ENCODE assay signal across 7 mouse cellular contexts in genomic region chr8:95807331-95807843, GRCm38 (mm10). TPM values are rescaled to one million over a fixed set of nuclear protein-coding genes. Genes with fewer than 3 reads are reported as not detected.
DNase-seq lines count a peak whose midpoint lies in the region; ATAC-seq and TF ChIP-seq lines count a peak whose summit lies in the region.

Cnot1 (minus strand) TSS chr8:95807464.

- no peaks in the 10 kb centered on the region for H3K9me3 ChIP-seq in embryonic facial prominence, embryonic 10.5 days
- no peaks in the 10 kb centered on the region for H3K9me3 ChIP-seq in intestine, postnatal 0 days (ENCODE audit: control insufficient read depth)
- H3K9me3 ChIP-seq in midbrain, embryonic 12.5 days: no peaks in the 10 kb centered on the region

- no peak for TF ChIP-seq CTCF in intestine, postnatal 0 days (IDR thresholded peaks at IDR 0.05; ENCODE audit: low read depth)
- TF ChIP-seq CTCF in small intestine, adult 2 months (IDR thresholded peaks at IDR 0.05; ENCODE audit: extremely low read depth, insufficient read length, insufficient replicate concordance, low read depth, low read length): no peak

- peaks cover 25% of the 10 kb centered on the region for H3K36me3 ChIP-seq in embryonic facial prominence, embryonic 10.5 days (replicated peaks)
- no peaks in the 10 kb centered on the region for H3K36me3 ChIP-seq in intestine, postnatal 0 days (ENCODE audit: control insufficient read depth, insufficient read depth)
- H3K36me3 ChIP-seq in midbrain, embryonic 12.5 days: 0 out of 2 replicates have a peak, but pooled peaks cover 4% of the 10 kb centered on the region
- H3K36me3 ChIP-seq in small intestine, adult 2 months (ENCODE audit: control insufficient read depth, insufficient read depth, low read length): no peaks in the 10 kb centered on the region

- no peaks in the 10 kb centered on the region for H3K27me3 ChIP-seq in embryonic facial prominence, embryonic 10.5 days (replicated peaks; ENCODE audit: low read depth, poor library complexity, severe bottlenecking)
- H3K27me3 ChIP-seq in intestine, postnatal 0 days (replicated peaks; ENCODE audit: control insufficient read depth, insufficient read depth, low read length): no peaks in the 10 kb centered on the region
- no peaks in the 10 kb centered on the region for H3K27me3 ChIP-seq in midbrain, embryonic 12.5 days
- no peaks in the 10 kb centered on the region for H3K27me3 ChIP-seq in small intestine, adult 2 months (ENCODE audit: control insufficient read depth, insufficient read depth, low read length)

- peak within 1 kb of the TSS; percentile 98 for H3K9ac ChIP-seq in intestine, postnatal 0 days (ENCODE audit: low read depth, low read length)
- H3K9ac ChIP-seq in midbrain, embryonic 12.5 days (replicated peaks): peak within 1 kb of the TSS; percentile 96

- peaks cover 15% of the 10 kb centered on the region for H3K4me1 ChIP-seq in embryonic facial prominence, embryonic 10.5 days
- H3K4me1 ChIP-seq in intestine, postnatal 0 days (replicated peaks; ENCODE audit: control insufficient read depth, insufficient read depth, low read length): peaks cover 7% of the 10 kb centered on the region; the same call in 1 of the 2 replicates
- peaks cover 18% of the 10 kb centered on the region for H3K4me1 ChIP-seq in midbrain, embryonic 12.5 days
- H3K4me1 ChIP-seq in small intestine, adult 2 months (ENCODE audit: control insufficient read depth, insufficient read depth, insufficient read length, low read length): peaks cover 8% of the 10 kb centered on the region

- WGBS in embryonic facial prominence, embryonic 10.5 days: under 1% methylated on average over 44 of the region's 44 CpGs
- WGBS in intestine, postnatal 0 days: under 1% methylated on average over 44 of the region's 44 CpGs
- WGBS in midbrain, embryonic 12.5 days: under 1% methylated on average over 44 of the region's 44 CpGs
- WGBS in small intestine, adult 2 months: under 1% methylated on average over 44 of the region's 44 CpGs

- H3K27ac ChIP-seq in embryonic facial prominence, embryonic 10.5 days (replicated peaks): peak within 1 kb of the TSS; percentile 96
- peak within 1 kb of the TSS; percentile 95 for H3K27ac ChIP-seq in intestine, postnatal 0 days (ENCODE audit: low read depth, low read length)
- H3K27ac ChIP-seq in midbrain, embryonic 12.5 days (replicated peaks): peak within 1 kb of the TSS; percentile 92
- H3K27ac ChIP-seq in small intestine, adult 2 months (ENCODE audit: insufficient read depth, low read depth, low read length): peak within 1 kb of the TSS; percentile 95

- TF ChIP-seq POLR2A in small intestine, adult 2 months (IDR thresholded peaks at IDR 0.05; ENCODE audit: low read depth, low read length): no peak; the same call in 1 of the 2 replicates

- peak; percentile 96 for ATAC-seq in intestine, postnatal 0 days
- ATAC-seq in midbrain, embryonic 12.5 days (ENCODE audit: low FRiP score, low read depth): peak; percentile 98

- intact Hi-C loops in left cerebral cortex, postnatal 4 days (cut with DNase I): no loop called here

- DNase-seq in adrenal gland, postnatal 10 days: peak; percentile 97
- peak; percentile 97 for DNase-seq in embryonic facial prominence, embryonic 10.5 days (ENCODE audit: low spot score)
- DNase-seq in gonadal fat pad, adult 2 months (ENCODE audit: low read depth): peak; percentile 85
- DNase-seq in left cerebral cortex, postnatal 4 days: peak; percentile 96

- H3K4me3 ChIP-seq in embryonic facial prominence, embryonic 10.5 days: peak within 1 kb of the TSS; percentile 99
- peak within 1 kb of the TSS; percentile 96 for H3K4me3 ChIP-seq in intestine, postnatal 0 days (ENCODE audit: low read depth, low read length)
- H3K4me3 ChIP-seq in midbrain, embryonic 12.5 days: peak within 1 kb of the TSS; percentile 98
- H3K4me3 ChIP-seq in small intestine, adult 2 months (ENCODE audit: low read depth, low read length): peak within 1 kb of the TSS; percentile 83

- H3K4me2 ChIP-seq in intestine, postnatal 0 days (replicated peaks; ENCODE audit: low read depth): peak within 1 kb of the TSS; percentile 88
- peak within 1 kb of the TSS; percentile 91 for H3K4me2 ChIP-seq in midbrain, embryonic 12.5 days (replicated peaks)

RNA-seq across cellular contexts. Expression of gene Cnot1, which starts in this region (rescaled TPM):
- 100 to 1,000 TPM; 120 to 163 TPM for total RNA-seq in adrenal gland, postnatal 10 days (2021)
- polyA plus RNA-seq in embryonic facial prominence, embryonic 10.5 days (2016; fragmentation: Nextera tagmentation; extraction: Ambion mirVana): 112 and 114 TPM in 2 replicates
- 88.3 and 124 TPM in 2 replicates for polyA plus RNA-seq in gonadal fat pad, adult 2 months (2012; rRNA removed)
- polyA plus RNA-seq in intestine, postnatal 0 days (2015; fragmentation: Nextera tagmentation; extraction: Ambion mirVana): 18.2 and 19.0 TPM in 2 replicates
- 100 to 1,000 TPM; 156 to 167 TPM for total RNA-seq in left cerebral cortex, postnatal 4 days (2021)
- polyA plus RNA-seq in midbrain, embryonic 12.5 days (2016; fragmentation: Nextera tagmentation; extraction: Ambion mirVana): 88.1 and 94.3 TPM in 2 replicates
- 38.7 and 63.2 TPM in 2 replicates for polyA plus RNA-seq in small intestine, adult 2 months (2012; rRNA removed)

Comparison
In these comparisons a context has a peak if more than half of its experiments do, and no peak if none do; other contexts are left out.
1. Peak in every context shown above with its lines: DNase-seq, ATAC-seq, H3K4me3 ChIP-seq and H3K27ac ChIP-seq.